Mouse (Mus musculus): ENCODE results near the gene Nt5e.
"Not testable (repeated sequence)": the region's sequence is repeated elsewhere in the genome, so short reads cannot be mapped to it uniquely, and the experiment has no call there.

Gene Nt5e

DNA sequence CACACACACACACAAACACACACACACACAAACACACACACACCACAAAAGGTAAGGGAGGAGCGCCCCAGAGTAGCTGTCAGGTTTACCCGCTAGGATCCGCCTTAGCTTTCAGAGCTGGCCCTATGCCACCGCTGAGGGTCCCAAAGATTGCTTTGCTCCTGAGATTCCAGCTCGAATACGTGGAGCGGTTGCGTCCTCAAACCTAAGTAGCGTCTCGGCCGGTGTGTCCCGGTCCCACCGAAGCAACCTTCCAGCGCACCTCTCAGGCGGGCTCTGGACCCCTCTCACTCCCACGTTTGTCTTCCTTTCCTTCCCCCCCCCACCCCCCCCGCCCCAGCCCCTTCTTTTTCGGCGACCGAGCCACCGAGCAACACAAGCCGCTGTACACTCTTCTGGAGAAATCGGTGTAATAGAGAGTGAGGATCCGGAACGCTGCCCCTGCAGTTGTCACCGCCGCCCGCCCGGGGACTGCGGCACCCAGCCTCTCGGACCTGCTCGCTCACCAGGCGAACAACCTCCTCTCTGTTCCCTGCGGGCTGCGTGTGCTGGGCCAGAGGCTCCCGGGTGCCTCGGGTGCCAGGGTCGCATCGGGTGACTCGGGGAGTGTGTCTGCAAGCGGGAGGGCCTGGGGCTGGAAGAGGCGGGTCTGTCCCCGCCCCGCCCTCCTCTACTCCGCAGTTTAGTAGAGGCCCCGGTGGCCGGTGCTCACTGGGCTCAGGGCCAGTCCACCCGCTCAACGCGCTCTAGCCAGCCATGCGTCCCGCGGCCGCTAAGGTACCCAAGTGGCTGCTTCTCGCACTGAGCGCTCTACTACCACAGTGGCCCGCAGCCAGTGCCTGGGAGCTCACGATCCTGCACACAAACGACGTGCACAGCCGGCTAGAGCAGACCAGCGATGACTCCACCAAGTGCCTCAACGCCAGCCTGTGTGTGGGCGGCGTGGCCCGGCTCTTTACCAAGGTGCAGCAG is at the start of gene Nt5e:
Nt5e (plus strand) TSS at position 268 of the 972 bp plus-strand sequence.
- peak; percentile 67 for DNase-seq

DNA sequence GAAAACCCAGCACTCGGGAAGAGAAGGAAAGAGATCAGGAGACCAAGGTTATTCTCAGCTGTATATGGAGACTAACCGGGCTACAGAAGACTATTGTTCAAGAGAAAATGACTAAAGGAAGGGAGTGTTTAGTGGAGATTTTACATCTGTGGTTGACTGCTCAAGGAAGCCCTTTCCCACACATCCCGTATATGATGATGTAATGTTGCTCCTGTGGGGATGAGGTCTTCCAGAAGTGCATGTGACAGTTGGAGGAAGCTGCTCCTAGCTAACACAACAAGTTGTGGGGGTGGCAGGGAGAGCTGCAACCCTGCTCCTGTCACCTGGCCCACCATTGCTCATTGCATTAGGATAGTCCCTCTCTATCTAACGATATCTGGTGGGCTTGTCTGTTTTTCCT is 49.4 kb upstream of the Nt5e start:
- DNase-seq, result no peak

DNA sequence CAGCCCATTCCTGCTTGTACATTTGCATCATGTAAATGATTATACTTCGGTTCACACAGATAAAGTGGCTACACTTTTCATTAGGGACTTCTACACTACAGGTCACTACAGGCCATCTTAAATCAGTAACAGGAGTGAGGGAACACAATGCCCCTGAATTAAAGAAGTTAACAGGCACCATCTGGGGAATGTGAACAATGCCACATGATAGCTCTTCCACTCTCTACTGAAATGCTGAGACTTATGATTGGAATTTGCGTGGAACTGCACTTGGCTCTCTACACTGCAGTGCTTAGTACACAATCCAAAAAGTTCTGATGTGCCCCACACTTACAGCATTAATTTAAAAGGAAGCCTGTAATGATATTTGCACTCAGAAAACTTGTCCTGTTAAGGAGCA is 47.3 kb upstream of the Nt5e start:
- no peak for DNase-seq

- no peak for DNase-seq
Observed at GRCm38 (mm10) chr9:88289568-88290168, 37.3 kb upstream of the Nt5e start.

GRCm38 (mm10) chr9:88292836-88293370 is 34.1 kb upstream of the Nt5e start:
- DNase-seq, result no peak

DNA sequence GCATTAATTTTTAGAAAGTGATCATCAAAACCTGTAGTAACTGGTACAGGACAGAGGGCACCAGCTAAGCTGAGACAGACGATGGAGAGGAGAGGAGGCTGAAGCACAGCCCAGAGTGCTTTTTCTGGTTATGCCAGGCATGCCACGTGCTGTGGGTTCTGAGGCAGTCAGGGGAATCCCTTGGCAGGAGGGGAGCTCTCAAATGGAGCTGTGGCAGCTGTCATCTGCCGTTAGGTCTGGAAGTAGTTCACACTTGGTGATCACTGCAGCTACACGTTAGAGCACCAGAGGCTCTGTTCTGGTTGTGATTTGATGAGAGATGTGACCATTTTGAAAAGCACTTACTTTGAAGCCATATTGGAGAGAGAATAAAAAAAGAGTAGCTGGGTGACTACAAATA is 31.2 kb upstream of the Nt5e start:
- DNase-seq, result peak; percentile 25

- DNase-seq, result no peak
Observed at GRCm38 (mm10) chr9:88296321-88296720, 30.7 kb upstream of the Nt5e start.

DNA sequence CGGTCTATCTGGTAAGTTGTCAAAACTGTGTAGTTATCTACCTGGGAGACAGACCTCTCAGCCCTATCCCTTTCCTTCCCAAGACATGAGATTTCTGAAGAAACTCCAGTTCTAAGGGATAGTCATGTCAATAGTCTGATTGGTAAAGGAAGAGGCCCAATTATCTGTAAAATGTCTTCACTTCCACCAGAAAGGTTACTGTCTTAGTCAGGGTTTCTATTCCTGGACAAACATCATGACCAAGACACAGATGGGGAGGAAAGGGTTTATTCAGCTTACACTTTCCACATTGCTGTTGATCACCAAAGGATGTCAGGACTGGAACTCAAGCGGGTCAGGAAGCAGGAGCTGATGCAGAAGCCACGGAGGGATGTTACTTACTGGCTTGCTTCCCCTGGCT is 29.8 kb upstream of the Nt5e start:
- DNase-seq, result not testable (repeated sequence)

DNA sequence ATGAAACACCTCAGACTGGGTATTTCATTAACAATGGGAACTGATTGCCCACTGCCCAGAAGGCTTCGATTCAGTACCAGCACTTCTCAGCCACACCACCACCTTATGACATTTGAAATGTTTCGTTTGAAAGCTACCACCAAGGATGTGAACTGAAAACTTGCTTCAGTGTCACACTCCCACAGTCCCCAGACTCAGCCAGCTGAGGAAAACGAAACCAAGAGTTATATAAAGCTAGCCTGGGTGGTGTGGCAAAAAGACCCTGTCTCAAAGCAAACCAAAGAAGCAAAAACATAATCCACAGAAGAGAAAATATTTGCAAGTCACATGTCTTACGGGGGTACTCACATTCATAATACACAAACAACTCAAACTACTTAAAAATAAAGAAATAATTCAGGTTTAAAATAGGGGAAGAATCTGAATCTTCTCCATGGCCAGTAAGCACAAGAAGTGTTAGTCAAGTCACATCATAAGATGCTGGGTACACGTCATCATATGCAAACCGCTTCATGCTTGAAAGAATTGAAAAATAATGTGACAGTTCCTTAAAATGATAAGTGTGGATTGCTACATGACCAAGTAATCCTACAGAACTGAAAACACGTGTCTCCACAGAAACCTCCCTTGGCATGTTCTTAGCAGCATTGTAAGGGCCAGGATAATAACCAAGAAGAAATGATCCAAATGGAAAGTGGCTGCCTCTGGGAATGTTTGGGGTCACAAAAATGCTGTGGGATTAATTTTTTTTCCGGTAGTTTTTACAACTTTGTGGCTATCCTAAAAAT is 28.9 kb upstream of the Nt5e start:
- no peak for DNase-seq

DNA sequence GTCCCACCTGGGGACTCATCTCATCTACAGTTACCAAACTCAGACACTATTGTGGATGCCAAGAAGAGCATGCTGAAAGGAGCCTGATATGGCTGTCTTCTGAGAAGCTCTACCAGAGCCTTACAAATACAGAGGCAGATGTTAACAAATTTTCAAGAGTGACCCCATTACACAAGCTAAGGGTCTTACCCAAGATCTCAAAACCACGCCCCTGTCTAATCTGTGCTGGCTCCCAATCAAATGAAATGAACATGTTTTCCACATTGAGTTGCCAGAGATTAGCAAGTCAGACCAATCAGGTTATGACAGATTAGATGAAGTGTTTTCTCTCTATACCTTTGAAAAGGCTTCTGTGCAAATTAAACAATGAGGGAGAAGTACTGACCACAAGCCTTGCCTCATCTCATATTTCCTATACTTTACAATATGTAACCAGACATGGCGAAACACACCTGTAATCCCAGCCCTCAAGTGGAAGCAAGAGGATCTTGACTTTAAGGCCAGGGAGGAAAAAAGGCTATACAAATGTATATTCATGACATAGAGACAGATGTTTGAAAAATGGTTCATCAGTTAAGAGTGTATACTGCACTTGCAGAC is 19.9 kb upstream of the Nt5e start:
- DNase-seq, result no peak

DNA sequence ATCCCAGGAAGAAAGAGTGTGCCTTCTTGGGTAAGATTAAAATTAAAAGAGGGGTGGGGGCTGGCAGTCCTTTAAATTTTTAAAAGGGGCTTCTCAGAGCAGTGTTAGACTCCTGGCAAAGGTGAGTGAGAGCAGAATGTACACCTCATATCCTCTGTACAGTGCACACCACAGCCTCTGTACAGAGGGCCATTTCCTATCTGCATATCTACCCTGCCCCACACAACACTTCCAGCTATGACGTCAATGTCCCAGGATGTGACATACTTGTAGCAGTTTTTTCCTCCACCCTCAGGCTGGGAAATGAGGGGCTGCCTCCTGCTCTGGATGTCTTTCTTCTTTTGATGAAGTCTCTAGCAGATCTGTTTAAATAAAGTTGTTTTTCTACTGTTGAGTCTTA is 17.9 kb upstream of the Nt5e start:
- DNase-seq, result no peak

DNA sequence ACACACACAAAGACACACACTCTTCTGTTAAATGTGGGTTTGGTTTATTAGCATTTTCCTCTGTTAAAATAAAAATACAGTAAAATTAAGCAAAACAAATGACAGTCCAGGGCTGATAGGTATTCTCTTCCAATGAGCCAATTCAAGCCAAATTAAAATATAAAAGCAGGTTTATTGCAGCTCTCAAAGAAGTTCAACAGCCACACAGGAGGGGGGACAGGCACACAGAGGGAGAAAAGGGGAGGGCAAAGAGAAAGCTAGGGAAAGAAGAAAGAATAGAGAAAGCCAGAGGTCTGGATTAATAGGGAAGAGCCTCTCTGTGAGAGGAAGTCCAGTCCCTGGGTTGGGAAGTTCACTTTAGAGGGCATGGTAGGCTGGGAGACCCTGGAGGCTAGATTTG is 7.8 kb upstream of the Nt5e start:
- no peak for DNase-seq

GRCm38 (mm10) chr9:88324616-88325015 is 2.4 kb upstream of the Nt5e start:
- no peak for DNase-seq

- DNase-seq, result no peak
Observed at GRCm38 (mm10) chr9:88328666-88329065, 1.7 kb downstream of the Nt5e start.

DNA sequence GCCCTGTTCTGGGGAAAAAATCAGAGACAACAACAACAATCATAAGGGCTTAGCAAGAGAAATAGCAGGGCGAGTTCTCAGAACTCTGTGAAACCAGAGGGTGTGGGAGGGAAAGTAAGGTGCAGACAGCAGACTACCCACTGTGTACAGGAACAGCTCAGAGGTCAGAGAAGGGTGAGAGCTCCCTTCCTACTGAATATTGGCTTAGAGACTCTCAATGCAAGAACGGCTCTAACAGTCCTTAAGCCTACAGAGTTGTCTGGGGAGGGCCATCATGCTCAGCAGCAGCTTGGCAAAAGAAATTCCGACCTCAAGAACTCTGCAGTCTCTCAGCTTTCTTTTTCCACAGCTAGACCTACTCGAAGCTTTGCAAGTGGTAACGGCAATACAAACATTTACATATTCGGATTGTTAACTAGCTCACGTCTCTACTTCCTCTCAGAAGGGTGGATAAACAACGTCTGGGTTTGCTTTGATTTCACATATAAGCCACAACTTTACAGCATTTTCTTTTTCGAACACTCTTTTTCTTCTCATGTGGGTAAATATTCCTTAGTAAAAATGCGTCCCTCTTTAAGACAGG is 2.3 kb downstream of the Nt5e start:
- no peak for DNase-seq

DNA sequence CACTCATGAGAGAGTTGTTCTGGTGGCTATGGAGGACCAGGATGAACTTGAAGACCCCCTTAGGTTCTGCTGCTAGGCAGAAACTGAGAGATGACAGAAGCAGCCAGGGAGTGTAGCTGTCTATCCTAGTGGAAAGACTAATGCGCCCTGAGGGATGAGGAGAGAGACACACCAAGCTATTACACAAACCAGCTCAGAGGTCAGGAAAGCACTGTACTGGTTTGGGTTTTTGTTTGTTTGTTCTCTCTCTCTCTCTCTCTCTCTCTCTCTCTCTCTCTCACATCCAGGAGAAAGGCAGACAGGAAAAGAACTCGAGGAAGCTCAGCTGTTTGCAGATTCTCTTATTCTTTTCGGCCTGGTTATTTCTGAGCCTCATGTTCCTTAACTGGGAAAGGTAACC is 3.3 kb downstream of the Nt5e start:
- no peak for DNase-seq

DNA sequence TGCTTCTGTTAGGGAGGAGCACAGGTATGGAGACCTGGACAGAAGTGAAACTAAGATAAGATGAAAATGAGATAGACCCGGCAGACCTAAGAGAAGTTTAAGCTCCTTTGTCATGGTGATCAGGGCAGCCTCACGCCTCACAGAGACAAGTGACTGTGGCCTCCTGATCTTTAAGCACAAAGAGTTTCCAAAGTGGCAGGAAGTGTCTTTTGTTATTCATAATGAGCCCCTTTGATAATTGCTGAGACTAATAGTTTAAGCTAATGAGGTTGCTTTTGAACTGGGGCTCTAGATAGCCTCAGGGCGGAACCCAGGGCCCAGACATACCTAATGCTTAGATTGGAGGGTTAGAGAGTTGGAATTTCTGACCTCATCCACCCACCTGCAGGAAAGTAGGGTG is 5.5 kb downstream of the Nt5e start:
- no peak for DNase-seq

GRCm38 (mm10) chr9:88335839-88336238 is 8.8 kb downstream of the Nt5e start:
- DNase-seq, result no peak

GRCm38 (mm10) chr9:88340819-88341218 is 13.8 kb downstream of the Nt5e start:
- DNase-seq, result no peak

DNA sequence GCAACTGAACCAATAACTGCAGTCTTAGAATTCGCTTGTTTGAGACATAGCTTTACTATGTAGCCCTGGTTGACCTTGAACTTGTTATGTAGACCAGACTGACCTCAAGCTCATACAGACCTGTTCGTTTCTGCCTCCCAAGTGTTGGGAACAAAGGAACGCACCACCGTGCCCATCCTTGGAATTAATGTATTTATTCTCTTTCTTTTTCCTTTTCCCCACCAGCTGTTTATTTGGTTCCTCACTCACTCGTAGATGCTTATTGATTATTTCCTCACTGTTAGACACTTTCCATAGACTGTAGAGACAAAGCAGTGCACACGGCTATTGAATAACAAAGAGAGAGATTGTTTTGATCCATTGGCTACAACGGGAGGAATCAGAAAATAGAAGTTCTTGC is 15.2 kb downstream of the Nt5e start:
- no peak for DNase-seq

DNA sequence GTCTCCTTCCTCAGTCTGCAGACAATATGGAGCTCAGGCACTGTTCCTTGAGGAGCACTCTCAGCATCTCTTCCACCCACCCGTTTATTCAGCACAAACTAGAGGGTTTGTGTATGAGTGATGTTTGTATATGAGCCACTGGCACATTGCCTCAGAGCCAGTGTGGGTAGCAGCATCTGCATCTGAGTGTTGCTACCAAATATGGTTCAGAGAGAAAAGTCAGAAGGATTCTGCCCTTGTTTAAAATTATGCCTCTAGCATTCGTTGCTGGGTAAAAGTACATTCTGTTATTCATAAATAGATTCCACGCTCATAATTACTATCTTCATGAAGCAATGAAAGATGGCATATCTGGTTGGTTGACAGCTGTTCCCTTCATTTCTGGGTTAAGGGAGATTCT is 15.7 kb downstream of the Nt5e start:
- DNase-seq, result no peak

DNA sequence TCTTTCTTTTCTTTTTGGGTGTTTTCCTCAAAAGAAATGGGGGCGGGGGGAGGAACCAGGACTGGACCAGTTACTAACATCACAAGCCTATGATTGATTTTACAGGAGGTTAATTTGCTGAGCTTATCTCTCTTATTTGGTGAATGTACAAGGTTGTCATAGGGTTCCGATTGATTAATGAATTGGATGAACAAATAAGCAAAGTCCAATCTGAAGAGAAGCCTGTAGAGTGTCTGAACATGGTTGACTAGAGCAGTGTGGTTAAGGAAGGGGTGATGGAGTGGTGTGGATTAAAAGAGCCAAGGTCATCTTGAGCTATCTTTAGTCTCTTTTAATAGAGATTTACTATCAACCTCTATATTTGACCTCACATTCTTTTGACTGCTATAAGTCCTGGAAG is 17.4 kb downstream of the Nt5e start:
- DNase-seq, result no peak

GRCm38 (mm10) chr9:88346857-88347256 is 19.9 kb downstream of the Nt5e start:
- no peak for DNase-seq
